Mouse (Mus musculus): ENCODE measurements around the gene Insm1.

Gene Insm1

GRCm38 (mm10) chr2:146221076-146221928, at the start of gene Insm1:
TSS of gene Insm1 (plus strand) at chr2:146221921.
- peak; percentile 26 for DNase-seq

GRCm38 (mm10) chr2:146172106-146172505, 49.6 kb upstream of the Insm1 start:
- DNase-seq, result no peak

- DNase-seq, result no peak
These were observed 47.5 kb upstream of the Insm1 start for GRCm38 (mm10) chr2:146174173-146174572.

GRCm38 (mm10) chr2:146178718-146179117, 43.0 kb upstream of the Insm1 start:
- no peak for DNase-seq

- DNase-seq, result no peak
These were observed 37.6 kb upstream of the Insm1 start for GRCm38 (mm10) chr2:146183830-146184793.

GRCm38 (mm10) chr2:146196126-146196525, 25.6 kb upstream of the Insm1 start:
- no peak for DNase-seq

GRCm38 (mm10) chr2:146197947-146198346, 23.8 kb upstream of the Insm1 start:
- DNase-seq, result no peak

GRCm38 (mm10) chr2:146210968-146211367, 10.8 kb upstream of the Insm1 start:
- DNase-seq, result no peak

GRCm38 (mm10) chr2:146214715-146215114, 7.0 kb upstream of the Insm1 start:
- peak; percentile 21 for DNase-seq

GRCm38 (mm10) chr2:146216111-146217064, 5.3 kb upstream of the Insm1 start:
- DNase-seq, result no peak

- DNase-seq, result no peak
These were observed 4.3 kb upstream of the Insm1 start for GRCm38 (mm10) chr2:146217227-146217980.

GRCm38 (mm10) chr2:146218161-146218691, 3.5 kb upstream of the Insm1 start:
- no peak for DNase-seq

GRCm38 (mm10) chr2:146218881-146219535, 2.7 kb upstream of the Insm1 start:
- DNase-seq, result no peak

GRCm38 (mm10) chr2:146219791-146220190, 1.9 kb upstream of the Insm1 start:
- DNase-seq, result no peak

GRCm38 (mm10) chr2:146220591-146221075, 1.1 kb upstream of the Insm1 start:
- DNase-seq, result peak; percentile 7

GRCm38 (mm10) chr2:146221929-146222278, 183 bp downstream of the Insm1 start:
- no peak for DNase-seq

- DNase-seq, result peak; percentile 17
These were observed 806 bp downstream of the Insm1 start for GRCm38 (mm10) chr2:146222279-146223175.

GRCm38 (mm10) chr2:146223176-146223905, 1.6 kb downstream of the Insm1 start:
- peak; percentile 17 for DNase-seq

- no peak for DNase-seq
These were observed 2.4 kb downstream of the Insm1 start for GRCm38 (mm10) chr2:146224141-146224540.
